Mouse (Mus musculus) embryonic facial prominence, embryonic 14.5 days (tissue): ENCODE measurements at regions not wholly inside any gene's neighbourhood (a gene's known extent, or its start where the extent isn't known, plus 50 kb on each side); places are given as distances from the start of the nearest gene placed in this dataset.

Experiments
- ATAC-seq: fragments of 200-750 bp; cut with Nextera tagmentation; 2 replicates; pipeline ENCODE4 v1.8.0; 2017; ENCODE audit warnings: low read depth, moderate number of reproducible peaks, moderate TSS enrichment
- DNase-seq: peaks from one replicate; pipeline ENCODE4 v3.0.0-alpha.2; 2015; ENCODE audit warnings: low spot score
- H3K27ac ChIP-seq: fragments of 300-500 bp; sonication (generic); replicated peaks from 2 replicates; pipeline ENCODE4 v1.5.1; 2014; ENCODE audit warnings: low read depth, mild to moderate bottlenecking, low read length, moderate library complexity
- H3K27me3 ChIP-seq: fragments of 300-500 bp; sonication (generic); replicated peaks from 2 replicates; pipeline ENCODE4 v1.6.1; 2014; ENCODE audit warnings: low read length; ENCODE audit not compliant: control insufficient read depth, insufficient read depth
- H3K36me3 ChIP-seq: fragments of 300-500 bp; sonication (generic); 2 replicates; pipeline ENCODE4 v1.6.1; 2014; ENCODE audit warnings: low read length, mixed read lengths; ENCODE audit not compliant: control insufficient read depth, insufficient read depth
- H3K4me1 ChIP-seq: fragments of 300-500 bp; sonication (generic); 2 replicates; pipeline ENCODE4 v1.6.1; 2014; ENCODE audit warnings: antibody characterized with exemption, low read length; ENCODE audit not compliant: control insufficient read depth, insufficient read depth
- H3K4me2 ChIP-seq: fragments of 300-500 bp; sonication (generic); 2 replicates; pipeline ENCODE4 v1.6.1; 2014; ENCODE audit warnings: low read depth, mild to moderate bottlenecking, low read length, moderate library complexity, mixed read lengths
- H3K4me3 ChIP-seq: fragments of 300-500 bp; sonication (generic); 2 replicates; pipeline ENCODE4 v1.5.1; 2014; ENCODE audit warnings: low read depth, mild to moderate bottlenecking, low read length
- H3K9ac ChIP-seq: fragments of 300-500 bp; sonication (generic); 2 replicates; pipeline ENCODE4 v1.6.1; 2014; ENCODE audit warnings: low read depth, mild to moderate bottlenecking, low read length, moderate library complexity, mixed read lengths
- H3K9me3 ChIP-seq: fragments of 300-500 bp; sonication (generic); 2 replicates; pipeline ENCODE4 v1.6.1; 2016; ENCODE audit warnings: low read length; ENCODE audit not compliant: control insufficient read depth
- WGBS: fragments of 180-500 bp; shearing (Covaris S2); extraction: QIAGEN DNeasy Blood & Tissue Kit; methylation state at CpG from one replicate; pipeline ENCODE4 v1.1.7; 2014; 5-methylcytosine and 5-hydroxymethylcytosine counted together

GRCm38 (mm10) chr3:66660555-66660954 is 320.6 kb upstream of the Rsrc1 start:
- Histone ChIP-seq H3K4me1 (peaks cover 15% of the 10 kb centered on the region), H3K27ac (no peak overlapping the region), H3K4me2 (no peak overlapping the region), H3K27me3 (no peaks in the 10 kb centered on the region), H3K9ac (no peak overlapping the region), H3K4me3 (no peak overlapping the region), H3K9me3 (no peaks in the 10 kb centered on the region), H3K36me3 (no peaks in the 10 kb centered on the region)
- ATAC-seq (no peak), DNase-seq (no peak)
- WGBS: 38% methylated on average over 5 of the region's 5 CpGs

DNA sequence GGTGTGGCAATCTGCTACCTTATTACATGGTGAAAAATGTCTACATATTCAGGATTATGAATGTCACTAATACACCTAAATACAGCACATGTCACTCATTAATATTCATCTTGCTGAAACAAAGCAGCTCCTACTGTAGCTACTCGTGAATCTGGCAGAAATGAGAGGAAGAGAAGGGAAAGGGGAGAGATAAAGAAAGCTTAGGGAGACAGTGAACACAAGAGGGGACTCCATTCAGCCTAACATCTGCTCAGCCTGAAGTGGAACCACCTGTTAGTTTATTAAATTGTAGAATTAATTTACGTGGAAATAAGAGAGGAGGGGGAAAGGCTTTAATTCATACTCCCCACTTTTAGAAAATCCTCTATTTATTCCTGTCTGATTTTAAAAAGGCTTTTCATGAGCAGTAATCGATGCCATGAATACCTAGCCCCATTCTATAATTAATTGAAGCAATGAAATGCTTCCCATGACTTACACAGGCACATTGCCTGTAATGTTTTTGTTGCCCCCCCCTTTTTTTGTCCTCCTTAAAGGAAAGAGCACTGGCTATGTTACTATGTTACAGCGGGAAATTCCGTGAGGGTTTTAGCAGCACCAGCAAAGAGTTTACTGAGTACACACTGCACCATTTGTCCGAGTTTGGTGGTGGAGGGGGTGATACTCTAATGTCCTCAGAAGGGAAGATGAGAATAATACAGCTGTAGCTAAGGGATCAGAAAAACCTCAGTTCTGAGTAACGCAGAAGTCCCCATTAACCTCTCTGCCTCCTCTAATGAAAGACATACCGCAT is 319.2 kb upstream of the Rsrc1 start:
- Histone ChIP-seq H3K27me3 (no peaks in the 10 kb centered on the region), H3K4me1 (peaks cover 15% of the 10 kb centered on the region), H3K9ac (no peak overlapping the region), H3K27ac (no peak overlapping the region), H3K4me3 (no peak overlapping the region), H3K9me3 (no peaks in the 10 kb centered on the region), H3K4me2 (no peak overlapping the region), H3K36me3 (no peaks in the 10 kb centered on the region)
- DNase-seq: peak; percentile 30
- 44% methylated on average over 8 of the region's 8 CpGs for WGBS
- 0 out of 2 replicates have a peak, but pooled peaks have one; percentile 47 for ATAC-seq

DNA sequence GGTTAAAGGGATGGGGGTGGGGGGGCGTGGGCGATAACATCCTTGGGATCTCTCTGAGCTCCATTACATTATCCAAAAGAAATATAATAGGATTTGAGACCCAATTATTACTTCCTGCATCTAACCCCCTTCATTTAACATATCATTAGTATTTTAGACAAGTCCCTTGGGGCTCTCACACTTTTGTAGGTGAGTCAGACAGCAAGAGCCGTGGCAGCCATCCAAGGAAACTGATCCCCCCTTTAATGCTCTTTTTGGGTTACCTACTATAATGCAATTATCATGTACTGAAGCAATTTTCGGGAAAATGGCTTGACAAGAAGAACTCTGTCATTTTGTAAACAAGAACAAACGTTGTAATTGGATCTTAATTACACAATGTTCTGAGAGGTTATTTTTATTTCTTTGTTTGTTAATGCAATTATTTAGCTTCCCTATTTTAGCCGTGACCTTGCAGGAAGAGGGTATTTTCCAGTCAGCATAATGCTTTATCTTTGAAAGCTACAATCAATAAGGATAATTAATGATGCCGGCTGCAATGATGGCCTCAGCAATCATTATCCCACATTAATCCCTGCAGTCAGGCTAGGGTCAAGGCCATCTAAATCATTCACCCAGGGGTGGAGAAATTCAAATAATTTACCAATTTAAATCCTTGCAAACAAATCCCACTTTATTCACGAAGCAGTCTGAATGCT is 297.5 kb upstream of the Rsrc1 start:
- WGBS: 46% methylated on average over 8 of the region's 8 CpGs
- DNase-seq: peak; percentile 79
- Histone ChIP-seq H3K4me1 (peaks cover 6% of the 10 kb centered on the region; the same call in 1 of the 2 replicates), H3K4me3 (no peak overlapping the region), H3K9ac (no peak overlapping the region), H3K4me2 (no peak overlapping the region), H3K36me3 (no peaks in the 10 kb centered on the region), H3K27me3 (no peaks in the 10 kb centered on the region), H3K27ac (no peak overlapping the region), H3K9me3 (0 out of 2 replicates have a peak, but pooled peaks cover 6% of the 10 kb centered on the region)
- peak; percentile 65; the same call in 1 of the 2 replicates for ATAC-seq

- WGBS: 74% methylated on average over 5 of the region's 5 CpGs
- no peak overlapping the region for H3K4me2 ChIP-seq
- H3K4me1 ChIP-seq: peaks cover 6% of the 10 kb centered on the region; the same call in 1 of the 2 replicates
- 0 out of 2 replicates have a peak, but pooled peaks cover 6% of the 10 kb centered on the region for H3K9me3 ChIP-seq
- H3K27me3 ChIP-seq: no peaks in the 10 kb centered on the region
- DNase-seq (no peak), ATAC-seq (no peak)
- no peak overlapping the region for H3K4me3 ChIP-seq
- H3K9ac ChIP-seq: no peak overlapping the region
- no peak overlapping the region for H3K27ac ChIP-seq
- H3K36me3 ChIP-seq: no peaks in the 10 kb centered on the region
These were observed 296.8 kb upstream of the Rsrc1 start for GRCm38 (mm10) chr3:66684287-66684903.

- 78% methylated on average over 12 of the region's 12 CpGs for WGBS
- no peak for DNase-seq
- Histone ChIP-seq H3K27me3 (no peaks in the 10 kb centered on the region), H3K27ac (no peak overlapping the region), H3K9ac (no peak overlapping the region), H3K9me3 (0 out of 2 replicates have a peak, but pooled peaks cover 6% of the 10 kb centered on the region), H3K4me1 (peaks cover 6% of the 10 kb centered on the region; the same call in 1 of the 2 replicates), H3K36me3 (no peaks in the 10 kb centered on the region), H3K4me2 (no peak overlapping the region), H3K4me3 (no peak overlapping the region)
- no peak for ATAC-seq
These were observed 296.1 kb upstream of the Rsrc1 start for GRCm38 (mm10) chr3:66685136-66685535.

DNA sequence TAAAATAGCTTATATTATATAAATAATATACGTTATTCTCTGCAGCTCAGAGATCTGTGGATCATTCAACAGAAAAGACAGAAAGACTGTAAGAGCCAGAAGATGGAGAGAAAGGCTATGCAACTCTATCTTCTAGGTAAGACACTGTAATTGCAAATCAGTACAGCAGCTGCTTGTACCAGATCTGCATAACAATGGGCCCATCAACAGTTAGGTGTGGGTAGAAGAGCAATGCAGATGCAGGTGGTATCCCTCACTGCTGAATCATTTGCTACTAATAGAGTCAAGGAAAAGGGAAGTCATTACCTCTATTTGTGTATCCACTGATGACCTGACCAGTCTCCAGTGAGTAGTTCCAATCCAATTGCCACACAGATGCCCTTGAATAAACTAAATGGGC is 294.1 kb upstream of the Rsrc1 start:
- Histone ChIP-seq H3K9ac (no peak overlapping the region), H3K27ac (no peak overlapping the region), H3K4me2 (no peak overlapping the region), H3K4me3 (no peak overlapping the region), H3K36me3 (no peaks in the 10 kb centered on the region), H3K4me1 (peaks cover 6% of the 10 kb centered on the region; the same call in 1 of the 2 replicates), H3K9me3 (0 out of 2 replicates have a peak, but pooled peaks cover 6% of the 10 kb centered on the region), H3K27me3 (no peaks in the 10 kb centered on the region)
- WGBS: 84% methylated on average over 1 of the region's 1 CpGs
- DNase-seq (no peak), ATAC-seq (no peak)

DNA sequence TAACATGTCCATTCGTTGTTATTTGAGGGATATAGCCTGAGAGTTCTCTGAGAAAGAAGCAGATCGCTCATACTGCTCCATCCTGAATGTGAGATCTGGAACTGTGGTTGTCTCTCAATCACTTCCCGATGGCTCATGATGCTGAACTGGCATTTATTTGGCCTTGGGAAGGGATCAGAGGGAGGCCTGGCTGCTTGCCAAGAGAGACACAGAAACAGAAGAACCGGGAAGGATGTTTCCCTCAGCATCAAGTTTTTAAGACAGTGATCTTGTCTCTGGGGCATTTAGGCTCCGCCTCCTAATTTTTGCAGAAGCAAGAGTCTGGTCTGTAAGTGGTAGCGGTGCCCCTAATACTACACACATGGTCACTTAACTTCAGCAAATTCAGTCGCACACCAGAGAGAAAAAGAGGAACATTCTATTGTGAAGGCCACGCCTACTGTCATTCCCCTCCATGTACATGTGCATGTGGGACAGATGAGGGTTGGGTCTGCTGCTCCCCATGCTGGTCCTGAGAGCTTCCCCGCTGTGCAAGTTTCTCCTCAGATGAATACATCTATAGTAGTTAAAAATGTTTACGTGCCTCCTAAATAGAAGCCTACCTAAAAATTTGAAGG is 290.2 kb upstream of the Rsrc1 start:
- Histone ChIP-seq H3K27ac (no peak overlapping the region), H3K36me3 (no peaks in the 10 kb centered on the region), H3K4me2 (no peak overlapping the region), H3K4me3 (no peak overlapping the region), H3K27me3 (no peaks in the 10 kb centered on the region), H3K9me3 (0 out of 2 replicates have a peak, but pooled peaks cover 6% of the 10 kb centered on the region), H3K9ac (no peak overlapping the region), H3K4me1 (no peaks in the 10 kb centered on the region; the same call in 1 of the 2 replicates)
- WGBS: 69% methylated on average over 10 of the region's 10 CpGs
- ATAC-seq (no peak; the same call in 1 of the 2 replicates), DNase-seq (peak; percentile 81)

GRCm38 (mm10) chr3:66695125-66695524 is 286.1 kb upstream of the Rsrc1 start:
- Histone ChIP-seq H3K9ac (no peak overlapping the region), H3K4me1 (no peaks in the 10 kb centered on the region; the same call in 1 of the 2 replicates), H3K27ac (no peak overlapping the region), H3K9me3 (no peaks in the 10 kb centered on the region), H3K27me3 (no peaks in the 10 kb centered on the region), H3K36me3 (no peaks in the 10 kb centered on the region), H3K4me3 (no peak overlapping the region), H3K4me2 (no peak overlapping the region)
- DNase-seq (no peak), ATAC-seq (no peak)
- 95% methylated on average over 2 of the region's 2 CpGs for WGBS
